Mouse (Mus musculus): ENCODE measurements around the gene Nrbf2.
A peak's percentile ranks its signal among the peaks of the same experiment; 100 is the strongest.

Nrbf2 gene

DNA sequence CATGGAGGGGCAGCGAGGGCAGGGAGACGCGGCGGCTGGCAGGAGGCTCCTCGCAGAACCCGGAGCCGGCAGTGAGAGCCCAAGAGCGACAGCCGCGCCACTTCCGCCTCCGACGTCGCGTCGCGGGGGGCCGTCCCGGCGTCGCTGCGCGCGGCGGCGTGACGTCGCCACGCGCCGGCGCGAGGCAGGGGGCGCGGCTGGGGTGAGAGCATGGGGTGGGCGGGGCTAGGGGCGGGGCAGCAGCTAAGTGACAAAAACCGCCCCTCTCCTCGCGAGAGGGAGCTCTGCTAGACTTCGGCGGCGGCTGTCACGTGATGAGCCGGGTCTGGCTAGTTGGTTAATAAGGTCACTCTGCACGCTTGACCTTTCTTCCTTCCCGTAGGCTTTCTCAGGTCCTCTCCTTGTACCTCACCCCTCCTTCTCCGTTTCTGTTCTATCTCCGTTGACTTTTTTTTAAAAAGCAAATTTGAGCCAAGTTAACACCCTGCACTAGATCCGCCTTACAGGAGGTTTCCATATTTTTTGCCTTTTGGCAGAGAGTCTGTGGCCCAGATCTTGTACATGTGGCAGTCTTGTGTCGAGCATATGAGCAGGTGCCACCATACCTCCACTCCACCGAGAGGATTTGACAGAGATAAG is at the start of gene Nrbf2:
Gene Nrbf2, minus strand, starts transcription at position 130 of the 639 bp plus-strand sequence.
- peak; percentile 95 for DNase-seq

GRCm38 (mm10) chr10:67330580-67330979 is 45.5 kb upstream of the Nrbf2 start:
- DNase-seq: no peak

GRCm38 (mm10) chr10:67329661-67330060 is 44.6 kb upstream of the Nrbf2 start:
- no peak for DNase-seq

GRCm38 (mm10) chr10:67328208-67328607 is 43.1 kb upstream of the Nrbf2 start:
- DNase-seq: no peak

GRCm38 (mm10) chr10:67324036-67324435 is 38.9 kb upstream of the Nrbf2 start:
- no peak for DNase-seq

DNA sequence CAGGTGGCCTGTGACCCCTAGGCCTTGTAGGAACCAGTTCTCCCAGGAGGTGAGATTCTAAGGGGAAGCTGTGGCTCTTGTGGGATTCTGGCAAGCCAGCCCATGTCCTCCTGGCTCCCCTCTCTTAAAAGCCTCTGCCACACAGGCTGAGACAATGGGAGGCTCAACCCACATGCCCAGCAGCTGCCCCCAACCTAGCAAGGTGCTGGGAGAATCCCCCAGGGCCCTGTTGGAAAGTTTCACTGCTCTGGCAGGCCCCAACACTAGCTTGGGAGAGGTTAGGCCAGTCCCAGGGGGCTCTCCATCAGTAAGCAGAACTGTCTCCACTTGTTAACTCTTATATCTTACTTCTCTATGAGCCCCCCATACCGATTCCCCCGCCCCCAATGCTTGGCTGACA is 36.3 kb upstream of the Nrbf2 start:
- DNase-seq: no peak

DNA sequence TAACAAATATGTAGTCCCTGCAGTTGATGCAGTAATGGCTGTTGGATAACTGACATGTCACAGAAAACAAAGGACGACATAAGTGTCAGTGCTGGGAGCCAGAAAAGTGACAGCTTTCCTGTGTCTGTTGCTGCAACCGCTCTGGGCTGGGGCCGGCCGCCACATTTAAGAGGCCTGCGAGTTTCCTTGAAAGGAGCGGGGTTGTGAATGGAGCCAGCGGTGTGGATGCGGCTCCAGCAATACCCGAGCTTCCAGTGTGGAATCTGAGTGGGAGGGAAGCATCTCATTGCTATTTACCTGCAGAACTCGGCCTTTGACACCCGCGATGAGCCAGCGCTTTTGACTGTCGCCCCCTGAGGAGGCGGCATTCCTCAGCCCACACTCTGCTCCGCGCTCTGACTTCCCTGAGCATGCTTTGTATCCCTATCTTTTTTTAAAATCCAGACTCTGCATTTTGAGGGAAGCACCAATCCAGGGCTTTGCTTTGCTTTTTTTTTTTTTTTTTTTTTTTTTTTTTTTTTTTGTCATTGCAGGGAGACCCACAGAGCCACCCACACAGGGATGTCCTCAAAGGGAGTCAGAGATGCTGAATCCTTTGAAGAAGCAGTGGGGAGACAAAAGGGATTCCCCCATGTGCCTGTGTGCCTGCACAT is 35.2 kb upstream of the Nrbf2 start:
- DNase-seq: no peak

DNA sequence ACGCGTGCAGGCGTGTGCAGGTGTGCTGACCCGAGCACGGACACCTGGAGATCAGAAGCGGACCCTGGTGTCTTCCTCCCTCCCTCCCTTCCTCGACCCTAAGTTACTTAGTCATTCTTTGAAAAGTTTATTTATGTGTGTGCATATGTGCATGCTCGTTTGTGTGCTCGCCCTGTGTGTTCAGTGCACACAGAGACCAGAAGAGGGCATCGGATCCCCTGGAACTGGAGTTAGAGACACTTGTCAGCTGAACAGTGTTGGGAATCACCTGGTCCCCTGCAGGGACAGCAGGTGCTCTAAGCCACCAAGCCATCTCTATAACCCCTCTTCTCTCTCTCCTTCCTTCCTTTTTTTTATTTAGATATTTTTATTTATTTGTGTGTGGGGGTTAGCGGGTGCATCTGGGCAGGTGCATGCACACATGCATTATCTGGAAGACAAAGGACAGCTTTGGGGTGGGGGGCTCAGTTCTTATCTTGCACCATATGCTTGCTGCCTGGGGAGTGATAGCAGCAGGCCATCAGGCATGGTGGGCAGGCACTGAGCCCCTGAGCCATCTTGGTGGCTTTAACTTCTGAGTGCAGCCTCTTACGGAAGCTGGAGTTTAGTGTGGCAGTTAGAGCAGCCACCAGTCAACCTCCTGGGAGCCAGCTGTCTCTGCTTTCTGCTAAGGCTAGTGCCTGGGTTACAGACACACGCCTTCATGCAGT is 34.1 kb upstream of the Nrbf2 start:
- DNase-seq: no peak

DNA sequence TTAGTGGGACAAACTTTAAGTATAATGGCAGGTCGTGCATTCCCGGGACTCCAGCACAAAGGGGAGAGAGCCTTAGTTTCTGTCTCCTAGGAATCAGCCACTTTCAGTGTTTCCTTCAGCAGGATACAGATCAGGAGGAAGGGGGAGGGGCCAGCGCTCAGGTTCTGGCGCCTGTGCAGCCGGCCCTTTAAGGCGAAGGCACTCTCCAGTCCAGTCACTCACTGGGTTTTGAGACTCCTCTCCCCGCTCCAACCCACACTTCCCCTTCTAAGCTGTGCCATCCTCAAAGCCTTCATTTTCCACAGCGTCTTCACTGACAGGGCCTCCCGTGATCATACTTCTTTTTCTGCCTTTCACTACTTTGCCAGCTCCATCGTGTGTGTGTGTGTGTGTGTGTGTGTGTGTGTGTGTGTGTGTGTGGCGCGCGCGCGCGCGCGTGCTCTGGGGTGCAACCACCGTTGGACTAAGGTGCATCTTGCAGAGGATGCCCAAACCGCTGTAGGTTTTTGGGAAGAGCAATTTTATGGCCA is 32.9 kb upstream of the Nrbf2 start:
- DNase-seq: no peak

- peak; percentile 11 for DNase-seq
Observed at GRCm38 (mm10) chr10:67314811-67315435, 29.8 kb upstream of the Nrbf2 start.

DNA sequence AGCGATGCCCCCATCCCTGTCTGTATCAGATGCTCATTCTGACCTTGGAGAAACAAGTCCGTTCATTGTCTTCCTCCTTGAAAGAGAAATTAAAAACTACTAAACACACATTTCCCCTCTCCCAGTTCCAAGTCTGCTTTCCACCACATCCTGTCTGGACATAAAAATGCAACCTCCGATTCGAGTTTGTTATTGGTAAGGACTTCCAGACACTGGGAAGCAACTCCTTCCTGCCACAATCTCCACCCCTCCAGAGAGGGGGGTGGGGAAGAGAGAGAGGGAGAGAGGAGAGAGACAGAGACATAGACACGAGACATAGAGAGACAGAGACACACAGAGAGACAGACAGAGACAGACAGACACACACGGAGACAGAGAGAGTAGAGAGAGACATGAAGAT is 27.4 kb upstream of the Nrbf2 start:
- no peak for DNase-seq

GRCm38 (mm10) chr10:67311277-67311959 is 26.3 kb upstream of the Nrbf2 start:
- peak; percentile 53 for DNase-seq

GRCm38 (mm10) chr10:67309483-67310138 is 24.5 kb upstream of the Nrbf2 start:
- no peak for DNase-seq

- no peak for DNase-seq
Observed at GRCm38 (mm10) chr10:67302340-67302739, 17.2 kb upstream of the Nrbf2 start.

- no peak for DNase-seq
Observed at GRCm38 (mm10) chr10:67301046-67301445, 15.9 kb upstream of the Nrbf2 start.

DNA sequence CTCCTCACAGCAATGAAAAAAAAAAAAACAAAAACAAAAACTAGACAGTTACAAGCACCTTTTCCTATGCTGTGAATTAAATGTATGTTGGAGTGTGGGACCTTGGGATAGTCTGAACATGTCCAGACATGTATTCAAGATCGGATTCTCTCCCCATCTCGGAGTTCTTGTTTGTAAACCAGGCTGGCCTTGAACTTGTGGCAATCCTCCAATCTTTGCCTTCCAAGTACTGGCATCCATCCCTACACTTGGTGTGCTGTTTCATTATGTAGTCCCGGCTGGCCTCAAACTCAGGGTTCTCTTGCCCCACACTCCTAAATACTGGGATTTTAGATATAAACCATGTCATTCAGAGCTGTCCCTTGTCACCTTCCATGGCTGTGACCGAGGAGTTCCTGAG is 14.2 kb upstream of the Nrbf2 start:
- no peak for DNase-seq

DNA sequence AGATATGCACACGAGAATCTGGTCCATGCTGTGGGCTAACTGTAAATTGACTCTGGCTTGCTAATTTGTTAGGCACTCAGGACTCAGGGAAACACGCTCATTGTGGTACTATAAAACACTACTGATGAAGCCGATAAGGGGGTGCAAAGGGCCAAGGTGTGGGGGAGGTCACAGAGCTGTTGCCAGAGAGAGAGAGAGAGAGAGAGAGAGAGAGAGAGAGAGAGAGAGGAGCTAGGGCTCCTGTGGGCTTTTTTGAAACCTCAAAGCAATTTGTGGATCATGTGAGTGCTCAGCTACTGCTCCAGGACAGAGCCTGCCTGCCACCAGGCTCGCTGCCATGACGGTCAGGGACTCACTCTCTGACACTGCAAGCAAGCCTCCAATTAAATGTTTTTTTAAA is 13.8 kb upstream of the Nrbf2 start:
- no peak for DNase-seq

DNA sequence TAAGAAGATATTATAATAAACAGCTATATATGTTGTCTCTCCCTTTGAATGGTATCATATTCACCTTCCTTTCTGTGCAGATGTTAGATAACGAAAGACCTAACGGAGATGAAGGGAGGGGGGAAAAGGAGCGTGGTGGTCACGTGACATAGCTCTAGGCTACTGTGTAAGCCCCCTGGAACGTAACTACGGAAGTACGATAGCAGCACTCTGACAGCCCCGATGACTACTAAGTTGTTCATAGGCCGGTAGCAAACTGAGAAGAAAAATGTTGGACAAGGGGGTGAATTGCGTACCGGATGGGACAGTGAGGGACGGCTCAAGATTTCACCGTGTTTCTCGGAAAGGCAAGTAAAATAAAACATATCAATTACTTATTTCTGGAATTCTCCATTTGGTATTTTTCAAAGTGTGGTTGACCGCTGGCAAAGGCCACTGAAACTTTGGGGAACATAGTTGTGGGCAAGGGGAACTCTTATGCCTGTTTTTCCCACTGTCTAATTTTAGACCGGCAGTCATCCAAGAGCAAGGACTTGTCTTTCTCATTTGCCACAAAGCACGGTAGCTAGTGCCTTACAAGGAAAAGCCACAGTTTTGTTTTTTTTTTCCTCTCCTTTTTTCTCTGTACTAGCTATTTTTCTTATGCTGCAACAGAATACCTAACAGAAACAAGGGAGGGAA is 12.2 kb upstream of the Nrbf2 start:
- DNase-seq: no peak

DNA sequence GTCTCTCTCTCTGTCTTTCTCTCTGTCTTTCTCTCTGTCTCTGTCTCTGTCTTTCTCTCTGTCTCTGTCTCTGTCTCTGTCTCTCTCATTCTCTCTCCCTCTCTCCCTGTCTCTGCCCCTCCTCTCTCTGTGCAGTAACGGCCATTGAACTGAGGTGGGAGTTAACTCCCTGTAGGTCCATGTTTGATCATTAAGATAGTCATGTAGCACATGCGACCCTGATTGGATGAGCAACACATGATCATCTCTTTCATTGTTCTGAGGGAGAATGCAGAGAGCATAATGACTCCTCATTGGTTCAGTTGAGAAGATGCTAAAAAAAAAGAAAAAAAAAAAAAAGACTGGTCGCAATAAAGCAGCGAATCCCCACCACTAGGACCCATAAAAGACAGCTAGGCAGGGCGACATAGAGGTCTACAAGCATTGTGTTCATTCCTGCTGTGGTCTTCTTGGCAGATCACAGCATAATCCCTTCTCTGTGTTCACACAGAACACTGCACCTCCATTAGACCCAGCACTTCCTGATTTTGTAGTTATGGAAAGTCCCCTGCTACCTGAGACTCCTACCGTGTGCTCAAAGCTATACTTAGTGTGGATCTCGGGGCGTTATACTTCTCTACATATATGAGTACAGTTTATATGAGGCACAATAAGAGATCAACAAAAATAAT is 11.5 kb upstream of the Nrbf2 start:
- DNase-seq: no peak

GRCm38 (mm10) chr10:67295938-67296466 is 10.9 kb upstream of the Nrbf2 start:
- DNase-seq: no peak

- no peak for DNase-seq
Observed at GRCm38 (mm10) chr10:67295331-67295730, 10.2 kb upstream of the Nrbf2 start.
